Mouse (Mus musculus): ENCODE measurements around the gene Faf2. TPM values are rescaled to one million over a fixed set of nuclear protein-coding genes. Genes with fewer than 3 reads are reported as not detected.

The Faf2 gene
- total RNA-seq, 2 experiments from 2014 or later = 56.1 to 57.6 TPM

DNA sequence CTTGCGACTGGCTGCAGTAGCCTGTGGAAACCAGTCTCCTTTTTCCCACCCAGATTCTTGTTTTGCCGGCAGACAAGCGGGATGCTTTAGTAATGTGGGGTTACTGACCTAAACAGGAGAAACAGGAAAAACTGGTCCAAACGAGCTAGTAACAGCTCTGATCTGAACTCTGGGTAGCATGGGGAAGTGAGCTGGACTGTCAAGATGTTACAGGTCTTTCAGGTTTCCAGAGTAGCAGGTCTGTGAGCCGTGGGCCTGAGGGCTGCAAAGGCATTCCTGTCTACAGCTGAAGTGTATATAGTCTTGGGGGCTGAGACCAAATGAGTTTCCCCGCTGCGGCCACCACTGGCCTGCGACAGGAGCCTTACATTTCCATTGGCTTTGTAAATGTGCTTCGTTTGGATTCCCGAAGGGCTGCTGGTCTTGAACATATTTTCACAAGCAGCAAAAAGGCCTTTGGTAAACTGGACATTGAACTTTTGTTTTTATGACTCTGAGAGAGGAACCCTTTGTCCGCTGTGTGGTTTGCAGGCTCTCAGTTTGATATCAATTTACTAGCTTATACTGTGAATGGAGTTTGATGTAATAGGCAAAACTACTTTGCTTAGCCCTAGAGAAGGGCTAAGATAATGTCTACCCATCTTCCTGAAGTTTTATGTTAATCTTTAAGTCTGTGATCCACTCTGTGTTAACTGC lies 54.5 kb downstream of the Faf2 start:
- DNase-seq (ENCODE audit: extremely low spot score in 1 of 2, low spot score in 1 of 2) = no peak

DNA sequence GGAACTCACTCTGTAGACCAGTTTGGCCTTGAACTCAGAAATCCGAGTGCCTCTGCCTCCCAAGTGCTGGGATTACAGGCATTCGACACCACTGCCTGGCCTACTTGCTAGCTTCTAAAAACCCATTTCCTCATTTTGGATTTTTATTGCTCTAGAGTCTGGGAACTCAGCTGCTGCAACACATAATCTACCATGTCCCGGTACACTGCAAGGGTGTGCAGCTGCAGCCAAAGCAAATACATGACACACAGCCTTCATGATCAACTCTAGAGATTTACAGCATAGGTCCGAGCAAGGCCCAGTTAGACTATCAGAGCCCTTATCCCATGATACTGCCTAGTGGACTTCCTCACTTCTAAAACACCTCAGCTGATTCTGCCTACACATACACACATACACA lies 56.7 kb downstream of the Faf2 start:
- DNase-seq (ENCODE audit: extremely low spot score in 1 of 2, low spot score in 1 of 2) = no peak

DNA sequence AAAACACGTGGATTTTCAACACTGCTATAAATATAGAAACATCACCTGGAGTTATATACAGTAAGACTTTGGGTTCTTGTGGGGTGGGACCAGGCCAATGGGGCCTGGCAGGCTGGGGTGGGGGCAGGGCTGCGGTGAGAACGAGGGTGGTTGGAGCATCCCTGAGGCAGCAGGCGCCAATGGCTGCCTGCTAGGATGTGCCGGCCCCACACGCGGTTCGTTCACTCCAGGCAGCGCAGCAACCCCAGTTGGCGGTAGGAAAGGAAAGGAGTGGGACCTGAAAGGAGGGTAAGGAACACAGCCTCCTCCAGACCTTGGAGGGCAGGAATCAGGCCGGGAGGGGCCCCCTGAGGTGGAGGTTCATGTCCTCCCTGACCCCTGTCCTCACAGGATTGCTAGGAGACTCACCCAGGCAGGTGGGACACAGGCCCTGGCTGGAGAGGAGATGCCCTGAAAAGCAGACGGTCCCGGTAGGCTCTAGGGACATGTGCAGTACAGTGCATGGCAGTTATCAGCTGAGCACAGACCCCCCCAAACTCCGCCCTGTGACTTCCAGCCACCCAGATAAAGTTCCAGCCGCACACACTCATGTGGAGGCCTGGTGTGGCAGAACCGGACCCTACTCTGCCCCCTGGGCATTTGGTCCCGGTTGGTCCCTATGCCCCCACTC lies 58.7 kb downstream of the Faf2 start:
- no peak for DNase-seq (ENCODE audit: extremely low spot score in 1 of 2, low spot score in 1 of 2)

DNA sequence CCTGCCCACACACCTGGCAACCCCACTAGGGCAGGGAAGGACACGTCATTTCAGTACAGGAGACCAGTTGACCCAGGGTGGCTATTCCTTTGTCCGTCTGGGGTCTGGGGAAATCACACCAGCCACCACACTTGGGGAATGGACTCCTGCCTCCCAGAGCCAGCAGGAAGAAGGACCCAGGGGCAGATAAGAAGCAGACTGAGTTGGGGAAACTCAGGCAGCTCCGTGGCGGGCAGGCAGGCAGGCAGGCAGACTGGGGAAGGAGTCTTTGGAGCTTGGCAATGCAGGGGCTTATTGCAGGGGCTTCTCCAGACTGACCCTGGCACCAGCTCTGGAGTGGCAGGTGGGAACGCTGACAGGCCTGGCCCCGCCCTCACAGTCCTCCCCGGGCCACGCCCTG lies 59.7 kb downstream of the Faf2 start:
- DNase-seq (ENCODE audit: extremely low spot score in 1 of 2, low spot score in 1 of 2) = no peak

DNA sequence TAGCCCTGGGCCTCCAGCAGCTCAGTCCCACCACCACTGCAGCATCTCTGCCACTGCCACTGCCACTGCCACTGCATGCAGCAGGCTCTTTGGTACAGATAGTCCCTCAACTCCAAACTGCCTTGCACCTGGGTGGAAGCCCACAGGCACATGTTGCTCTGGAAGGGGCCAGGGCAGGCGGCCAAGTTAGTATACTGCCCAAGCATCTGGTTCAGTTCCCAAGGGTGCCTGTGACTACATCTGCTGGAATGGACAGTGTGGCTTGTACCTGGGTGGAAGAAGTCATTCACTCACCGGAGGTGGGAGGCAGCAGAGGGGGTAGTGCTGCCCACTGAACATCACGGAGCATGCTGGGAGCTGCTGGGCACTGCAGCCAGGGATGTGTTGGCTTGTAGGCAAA lies 61.7 kb downstream of the Faf2 start:
- DNase-seq (ENCODE audit: extremely low spot score in 1 of 2, low spot score in 1 of 2) = no peak

DNA sequence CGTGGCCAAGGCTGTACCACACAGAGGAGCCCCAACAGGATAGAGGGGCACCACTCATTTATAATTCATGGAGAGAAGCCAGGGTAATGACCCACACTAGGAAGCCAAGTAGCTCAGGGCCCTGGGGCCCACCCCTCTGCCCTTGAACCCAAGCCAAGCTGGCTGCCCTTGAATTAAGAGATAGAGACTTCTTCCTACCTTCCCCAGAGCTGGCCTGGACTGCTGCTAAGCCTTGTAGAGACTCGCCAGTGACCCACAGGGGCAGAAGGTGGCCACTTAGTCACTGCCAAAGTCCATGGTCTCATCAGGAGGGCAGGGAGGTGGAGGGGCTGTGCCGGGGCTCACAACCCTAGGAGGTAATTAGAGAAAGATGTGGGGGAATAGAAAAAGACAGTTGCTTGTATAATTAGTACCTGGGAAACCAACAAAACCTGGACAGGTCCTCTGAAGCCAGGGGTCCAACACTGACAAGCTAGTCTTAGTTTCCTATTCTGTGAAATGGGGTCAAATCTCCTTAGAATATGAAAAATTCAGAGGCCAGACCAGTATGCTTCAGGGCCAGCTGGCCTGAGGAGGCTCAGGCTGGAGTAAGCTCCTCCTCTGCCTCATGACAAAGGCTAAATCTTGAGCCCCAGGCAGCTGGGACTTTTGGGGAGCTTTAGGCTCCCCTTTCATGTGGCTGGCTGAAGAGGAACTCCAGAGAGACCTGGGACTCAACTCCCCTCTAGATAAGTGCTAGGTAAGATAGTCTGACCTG lies 62.7 kb downstream of the Faf2 start:
- DNase-seq (ENCODE audit: extremely low spot score in 1 of 2, low spot score in 1 of 2) = no peak

DNA sequence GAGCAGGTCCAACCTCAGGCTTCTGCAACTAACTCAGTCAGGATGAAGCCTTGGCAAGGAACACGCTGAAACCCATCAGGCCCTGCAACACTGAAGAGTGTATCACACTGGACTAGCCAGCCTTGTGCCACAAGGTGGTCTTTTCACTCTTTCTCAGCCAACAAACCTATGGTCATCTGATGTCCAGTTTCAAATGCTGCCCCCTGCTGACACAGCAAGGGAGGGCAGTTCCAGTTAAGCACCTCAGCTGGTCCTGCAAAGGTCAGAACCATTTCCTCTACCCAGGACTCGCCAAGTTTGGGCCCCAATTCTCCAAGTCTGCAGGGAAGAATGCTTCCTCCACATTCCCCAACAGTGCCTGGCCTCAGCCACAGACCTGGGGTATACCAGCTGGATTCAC lies 63.6 kb downstream of the Faf2 start:
- DNase-seq (ENCODE audit: extremely low spot score in 1 of 2, low spot score in 1 of 2) = peak in 1 of 2 experiments; percentile 50

DNA sequence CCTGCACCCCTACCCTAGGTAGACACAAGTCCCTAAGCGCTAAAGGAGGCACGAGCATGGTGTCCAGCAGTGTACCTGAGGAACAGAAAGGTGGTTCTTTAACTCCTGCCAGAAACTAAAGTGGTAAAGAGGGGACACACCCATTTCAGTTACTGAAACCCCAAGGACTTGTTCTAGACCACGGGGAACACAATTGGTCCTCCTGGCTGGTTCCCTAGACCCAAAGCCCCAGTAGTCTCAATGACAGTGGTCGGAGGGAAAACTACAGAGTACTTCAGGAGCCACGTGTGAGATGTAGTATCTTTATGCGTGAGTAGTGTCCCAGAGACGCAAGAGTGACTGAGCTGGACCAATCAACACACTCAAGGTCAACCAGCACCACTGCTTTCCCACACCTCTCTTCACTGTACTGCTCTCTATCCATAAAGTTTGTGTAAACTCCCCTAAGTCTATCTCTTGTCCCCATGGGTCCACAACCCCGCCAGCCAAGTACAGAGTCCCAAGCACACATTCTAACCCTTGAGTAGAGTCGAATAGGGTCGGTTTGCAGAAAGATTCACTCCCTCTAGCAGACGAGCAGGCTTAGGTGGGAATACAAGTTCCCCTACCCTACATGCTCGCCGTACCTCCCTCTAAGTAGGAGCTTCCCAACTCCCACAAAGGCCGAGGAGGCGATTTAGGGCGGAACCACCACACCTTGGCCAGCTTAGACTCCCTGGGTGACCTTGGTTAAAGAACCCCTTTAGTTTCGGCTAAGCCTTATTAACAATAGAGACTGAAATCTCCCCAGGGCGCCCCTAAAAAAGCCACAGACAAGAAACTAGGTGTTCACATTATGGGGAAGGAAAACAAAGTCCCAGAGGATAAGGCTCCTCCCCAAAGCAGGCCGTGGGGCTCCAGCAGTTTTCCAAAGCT lies 64.8 kb downstream of the Faf2 start:
- no peak for DNase-seq (ENCODE audit: extremely low spot score in 1 of 2, low spot score in 1 of 2)

DNA sequence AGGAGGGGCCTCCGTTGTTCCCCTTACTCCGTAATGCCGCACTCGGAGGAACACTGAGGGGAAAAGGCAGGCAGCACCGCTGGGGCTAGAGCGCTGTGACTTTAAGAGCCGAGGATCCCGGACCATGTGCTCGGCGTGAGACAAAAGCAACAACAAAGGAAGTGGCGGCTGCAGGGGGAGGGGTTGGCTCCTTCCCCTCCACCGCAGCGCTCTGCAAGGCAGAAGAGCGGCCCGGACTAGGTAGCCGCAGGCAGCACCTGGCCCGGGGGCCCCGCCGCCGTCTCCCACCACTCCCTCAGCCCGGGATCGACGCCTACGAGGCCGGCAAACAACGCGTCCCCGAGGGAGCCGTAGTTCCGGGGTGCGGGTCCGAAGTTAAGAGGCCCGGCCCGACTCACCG lies 65.5 kb downstream of the Faf2 start:
- peak; percentile 58 to 60 for DNase-seq (ENCODE audit: extremely low spot score in 1 of 2, low spot score in 1 of 2)

DNA sequence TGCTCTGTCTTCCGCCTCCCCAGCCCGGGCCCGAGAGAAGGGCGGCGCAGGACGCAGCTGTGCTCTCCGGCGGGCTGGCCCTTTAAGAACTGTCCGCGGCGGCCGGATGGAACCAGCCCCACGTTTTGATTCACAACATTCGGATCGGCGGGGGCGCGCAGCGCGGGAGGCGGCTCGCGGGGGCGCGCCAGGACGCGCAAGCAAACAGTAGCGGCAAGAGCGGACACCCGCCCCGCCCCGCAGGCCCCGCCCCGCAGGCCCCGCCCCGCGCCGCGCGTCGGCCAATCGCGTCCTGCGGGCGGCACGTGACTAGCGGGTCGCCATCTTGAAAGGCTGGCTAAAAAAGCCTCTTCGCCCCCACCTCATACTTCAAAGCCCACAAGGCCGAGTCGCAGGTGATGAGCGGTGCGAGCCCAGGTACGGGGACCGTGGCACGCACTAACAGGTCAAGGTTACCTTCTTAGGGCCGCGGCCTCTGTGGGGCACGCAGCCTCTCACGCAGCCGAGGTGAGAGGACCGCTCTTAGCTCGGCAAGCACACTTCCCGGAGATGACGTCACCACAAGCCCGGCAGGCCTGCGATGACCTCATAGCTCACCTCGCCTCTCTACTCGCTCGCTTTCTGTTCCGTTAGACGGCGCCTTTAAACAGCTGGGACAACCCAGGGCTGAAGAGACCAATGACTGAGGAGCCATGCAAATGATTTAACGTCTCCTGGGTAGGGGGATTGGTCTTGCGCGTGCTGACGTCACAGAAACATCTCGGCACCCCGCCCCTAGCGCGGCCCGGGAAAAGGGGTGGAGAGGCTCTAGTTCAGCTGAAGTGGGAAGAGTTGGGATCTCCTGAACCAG lies 66.2 kb downstream of the Faf2 start:
- DNase-seq (ENCODE audit: extremely low spot score in 1 of 2, low spot score in 1 of 2) = peak; percentile 87 to 91

DNA sequence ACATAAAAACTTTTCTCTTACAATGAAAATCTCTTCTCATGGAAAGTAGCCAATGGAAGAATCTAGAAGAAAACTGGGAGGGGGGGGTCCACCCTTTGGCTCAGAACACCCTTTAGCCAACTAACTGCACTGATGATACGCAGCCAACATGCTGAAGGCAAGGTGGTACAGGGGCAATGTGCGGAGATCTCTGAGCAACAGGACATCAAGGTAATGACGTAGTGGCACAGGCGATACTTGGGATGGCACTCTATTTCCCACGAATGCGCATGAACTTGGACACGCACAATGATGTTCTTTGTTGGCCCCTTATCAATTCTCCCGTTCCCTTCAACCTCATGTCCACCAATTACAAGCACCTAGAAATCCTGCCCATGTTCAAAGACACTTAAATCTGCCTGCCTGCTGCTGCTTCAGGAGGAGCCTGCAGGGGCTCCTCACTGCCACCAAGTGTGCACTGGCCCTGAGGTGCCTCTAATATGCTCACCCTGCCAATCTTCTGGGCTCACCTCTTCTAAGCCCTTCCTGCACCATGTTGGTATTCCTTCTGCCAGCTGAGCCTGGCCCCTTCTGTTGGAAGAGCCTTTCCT lies 68.7 kb downstream of the Faf2 start:
- DNase-seq (ENCODE audit: extremely low spot score in 1 of 2, low spot score in 1 of 2) = no peak

DNA sequence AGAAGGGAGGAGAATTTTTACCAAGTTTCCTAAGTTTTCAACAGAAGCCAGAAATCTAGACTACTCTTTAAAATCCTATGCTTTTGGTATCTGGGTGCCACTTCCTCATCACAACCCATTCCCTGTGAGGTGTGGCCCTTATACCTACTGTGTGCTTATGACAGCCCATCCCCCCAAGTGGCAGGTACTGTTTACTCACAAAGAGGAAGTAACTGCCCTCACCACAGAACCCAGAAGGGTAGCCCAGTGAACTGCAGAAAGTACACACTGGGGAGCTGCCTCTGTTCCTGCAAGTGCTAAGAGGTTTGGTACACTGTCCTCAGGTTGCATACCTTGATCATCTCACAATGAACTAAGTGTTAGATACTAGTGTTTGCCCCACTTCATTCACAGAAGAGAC lies 70.2 kb downstream of the Faf2 start:
- DNase-seq (ENCODE audit: extremely low spot score in 1 of 2, low spot score in 1 of 2) = no peak

DNA sequence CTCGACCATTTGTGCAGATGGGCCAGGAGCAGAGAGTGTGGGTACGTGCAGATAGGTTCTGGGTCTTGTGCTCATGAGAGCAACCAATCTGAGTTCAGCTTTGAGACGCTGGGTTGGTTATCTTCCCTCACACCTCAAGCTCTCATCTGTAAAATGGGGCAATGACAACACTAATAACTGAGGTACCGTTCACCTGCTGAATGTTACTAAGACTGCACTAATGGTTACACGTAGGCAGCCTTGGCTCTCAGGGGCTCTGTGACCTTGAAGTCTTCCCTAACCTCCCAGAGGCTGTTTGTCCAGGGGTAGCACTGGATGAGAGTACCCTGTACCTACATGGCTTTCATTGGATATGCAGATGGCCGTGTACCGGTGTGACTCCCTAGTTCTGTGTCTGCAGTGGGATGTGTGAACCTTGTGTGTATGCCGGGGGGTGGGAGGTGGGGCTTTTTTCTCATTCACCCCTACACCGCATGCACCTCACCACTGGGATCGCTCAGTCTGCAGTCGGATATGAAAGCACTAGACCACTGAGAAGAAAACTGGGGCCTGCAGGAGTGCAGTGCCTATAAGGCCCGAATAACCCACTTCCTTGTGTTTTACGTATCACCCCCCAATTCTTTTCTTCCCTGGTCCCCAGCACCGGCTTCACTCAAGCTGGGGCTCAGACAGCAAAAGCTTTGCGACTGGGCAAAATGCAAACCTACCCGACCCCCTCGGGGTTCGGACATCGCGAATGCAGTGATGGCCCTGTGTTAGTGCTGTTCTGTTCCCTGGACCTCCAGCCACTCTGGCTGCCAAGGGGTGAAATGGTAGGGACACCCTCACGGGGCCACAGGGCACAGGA lies 71.3 kb downstream of the Faf2 start:
- no peak for DNase-seq (ENCODE audit: extremely low spot score in 1 of 2, low spot score in 1 of 2)

DNA sequence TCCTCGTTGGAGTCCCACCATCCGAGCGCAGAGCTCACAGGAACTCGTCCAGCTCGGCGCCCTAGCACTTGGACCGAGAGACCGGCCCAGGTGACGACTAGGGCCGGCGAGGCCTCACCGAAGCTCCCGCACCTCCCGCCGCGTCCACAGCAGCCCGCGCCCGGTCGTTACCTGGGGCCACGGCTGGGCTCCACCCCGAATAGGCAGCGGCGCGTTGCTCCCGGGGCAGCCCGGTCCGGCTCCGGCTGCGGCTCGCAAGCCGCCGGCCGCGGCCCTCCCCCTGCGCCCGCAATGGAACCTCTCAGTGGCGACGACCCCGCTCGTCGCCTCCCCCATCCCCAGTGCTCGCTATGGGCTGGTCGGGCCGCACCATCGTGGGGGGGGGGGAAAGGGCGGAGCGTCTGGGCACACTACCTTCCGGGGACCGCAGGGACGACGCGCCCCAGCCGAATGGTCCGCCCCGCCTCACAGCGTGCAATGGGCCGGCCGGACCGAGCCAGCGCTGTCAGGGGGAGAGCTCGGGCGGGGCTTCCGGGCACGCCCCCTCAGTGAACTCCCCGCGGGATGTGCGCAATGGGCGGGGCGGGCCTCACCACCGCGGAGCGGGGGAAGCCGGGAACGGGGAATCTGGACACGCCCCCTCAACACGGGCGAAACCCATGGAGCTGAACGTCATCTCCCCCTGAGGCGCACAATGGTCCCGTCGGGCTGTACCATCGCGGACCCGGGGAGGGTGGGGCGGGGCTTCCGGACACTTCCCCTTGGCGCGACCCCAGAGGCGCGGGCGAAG lies 72.2 kb downstream of the Faf2 start, which contains the start of gene Rnf44:
Rnf44 (minus strand) TSS at position 350 of the 790 bp plus-strand sequence.
- peak; percentile 95 to 96 for DNase-seq (ENCODE audit: extremely low spot score in 1 of 2, low spot score in 1 of 2)

DNA sequence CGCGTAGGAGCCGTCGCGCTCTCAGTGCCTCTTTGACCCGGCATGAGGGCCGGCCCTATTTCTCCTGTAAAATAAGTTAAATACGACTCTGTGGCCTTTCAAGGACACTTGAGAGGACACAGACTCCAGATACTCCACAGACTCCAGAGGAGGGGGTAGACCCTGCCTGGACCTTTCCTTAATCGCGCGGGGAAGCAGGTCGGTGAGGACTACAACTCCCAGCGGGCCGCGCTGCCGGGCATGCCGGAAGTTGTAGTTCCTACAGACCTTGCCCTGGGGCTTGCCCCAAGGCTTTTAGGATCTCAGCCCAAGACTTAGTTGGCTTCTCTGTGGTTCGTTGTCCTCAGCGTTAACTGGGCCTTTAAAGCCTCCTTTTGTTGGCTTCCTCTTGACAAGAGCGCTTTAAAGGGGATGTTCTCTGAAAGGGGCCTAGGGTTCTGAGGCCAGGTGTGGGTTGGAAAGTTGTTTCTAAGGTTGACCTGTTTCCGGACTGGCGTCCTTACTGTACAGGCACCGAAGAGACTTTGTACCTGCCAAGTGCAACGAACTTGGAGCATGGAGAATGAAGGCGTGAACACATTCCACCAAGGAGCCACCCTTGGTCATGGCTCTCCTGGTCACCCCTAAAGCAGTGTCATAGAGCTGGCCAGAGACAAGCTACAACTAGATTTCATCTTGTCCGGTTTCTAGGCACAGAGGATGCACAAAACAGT lies 72.9 kb downstream of the Faf2 start:
- peak in 1 of 2 experiments; percentile 96 for DNase-seq (ENCODE audit: extremely low spot score in 1 of 2, low spot score in 1 of 2)

DNA sequence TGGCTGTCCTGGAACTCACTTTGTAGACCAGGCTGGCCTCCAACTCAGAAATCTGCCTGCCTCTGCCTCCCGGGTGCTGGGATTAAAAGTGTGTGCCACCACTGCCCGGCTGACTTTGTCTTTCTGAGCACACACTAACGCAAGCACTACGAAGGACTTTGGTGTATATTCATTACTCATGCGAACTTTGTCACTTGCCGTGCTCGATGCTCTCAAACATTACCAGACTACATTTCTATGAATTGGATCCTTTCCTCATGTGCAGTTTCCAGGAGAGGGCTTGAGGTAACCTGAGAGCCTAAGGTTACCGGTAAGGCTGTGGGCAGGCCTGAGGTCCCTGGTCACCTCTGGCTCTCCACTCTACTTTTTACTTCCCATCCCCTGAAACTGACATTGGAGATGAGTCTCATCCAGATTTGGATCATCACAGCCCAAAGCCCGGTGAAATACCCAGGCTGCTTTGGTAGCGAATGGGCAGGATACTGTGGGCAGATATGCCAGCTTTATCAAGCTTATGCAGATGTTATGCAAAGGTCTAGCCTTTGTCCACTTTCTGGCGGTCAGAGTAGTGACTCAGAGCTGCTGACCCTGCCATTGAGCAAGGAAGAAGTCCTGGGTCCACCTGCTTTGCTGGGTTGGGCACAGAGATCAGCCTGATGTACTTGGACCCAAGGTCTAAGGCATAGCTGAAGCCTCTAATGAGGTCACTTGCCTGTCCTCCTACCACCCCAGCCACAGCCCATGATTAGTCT lies 74.1 kb downstream of the Faf2 start:
- no peak for DNase-seq (ENCODE audit: extremely low spot score in 1 of 2, low spot score in 1 of 2)
